Mouse (Mus musculus): ENCODE measurements around the gene Mybbp1a.

DNA sequence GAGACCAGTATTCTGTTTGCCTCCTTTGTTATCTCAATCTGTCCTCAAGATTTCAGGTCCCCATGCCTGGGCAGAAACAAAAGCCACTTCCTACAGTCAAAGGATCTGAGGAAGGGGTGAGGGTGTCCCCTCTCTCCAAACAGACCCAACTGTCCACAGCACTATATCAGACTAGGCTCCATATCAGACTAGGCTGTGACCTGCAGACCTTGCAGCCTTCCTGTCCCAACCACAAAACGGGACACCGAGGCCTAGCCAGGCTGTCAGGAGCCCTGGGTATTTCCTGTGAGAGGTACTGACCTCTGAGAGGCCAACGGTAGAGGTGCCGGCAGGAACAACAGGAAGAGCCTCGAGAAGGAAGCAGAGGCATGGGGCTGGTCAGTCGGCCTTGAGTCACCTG lies 43.4 kb downstream of the Mybbp1a start:
- TF ChIP-seq POLR2A (IDR thresholded peaks at IDR 0.05; ENCODE audit: extremely low read depth, insufficient read depth, low read length) (no peak), CTCF (IDR thresholded peaks at IDR 0.05; ENCODE audit: extremely low read depth, insufficient read depth, low read length) (no peak)
